28 mouse cellular contexts compared by ENCODE assay signal in the genomic region with DNA sequence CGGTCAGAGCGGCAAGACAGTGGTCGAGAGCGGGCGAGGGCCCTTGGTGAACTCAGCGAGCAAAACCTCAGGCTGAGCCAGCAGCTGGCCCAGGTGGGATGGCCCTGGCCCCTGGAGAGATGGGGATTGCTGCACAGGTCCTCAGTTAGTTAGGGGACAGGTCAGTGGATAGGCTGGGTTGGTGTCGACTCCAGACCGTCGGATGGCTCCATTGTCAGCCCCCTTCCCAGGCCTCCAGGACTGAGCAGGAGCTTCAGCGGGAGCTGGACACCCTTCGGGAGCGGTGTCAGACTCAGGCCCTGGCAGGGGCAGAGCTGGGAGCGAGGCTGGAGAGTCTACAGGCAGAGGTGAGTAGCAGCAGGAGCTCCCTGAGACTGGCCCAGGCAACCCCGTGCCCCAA. TPM values are rescaled to one million over a fixed set of nuclear protein-coding genes. Genes with fewer than 3 reads are reported as not detected.
DNase-seq lines count a peak whose midpoint lies in the region; ATAC-seq and TF ChIP-seq lines count a peak whose summit lies in the region.
"Had no signal": no experiment of that assay in that cellular context is flagged by ENCODE, and none has a peak within 500 bp of the region (broad histone marks: within the 10 kb centered on the region; RNA-seq: fewer than 3 reads in every experiment).

No protein-coding gene starts in this region.

- no peak overlapping the region for H3K27ac ChIP-seq in embryonic facial prominence, embryonic 12.5 days
- H3K27ac ChIP-seq in embryonic facial prominence, embryonic 10.5 days (replicated peaks), result no peak overlapping the region; the same call in 1 of the 2 replicates
- H3K27ac ChIP-seq in hindbrain, embryonic 14.5 days, result no peak overlapping the region
- no peak overlapping the region for H3K27ac ChIP-seq in hindbrain, embryonic 12.5 days
- no peak overlapping the region for H3K27ac ChIP-seq in limb, embryonic 13.5 days
- H3K27ac ChIP-seq: forebrain, embryonic 13.5 days; hindbrain, embryonic 10.5 days; limb, embryonic 15.5 days; midbrain, embryonic 10.5 days had no signal

- no peak overlapping the region for H3K4me3 ChIP-seq in embryonic facial prominence, embryonic 12.5 days
- H3K4me3 ChIP-seq in embryonic facial prominence, embryonic 10.5 days, result no peak overlapping the region
- no peak overlapping the region for H3K4me3 ChIP-seq in hindbrain, embryonic 14.5 days (replicated peaks; ENCODE audit: low read length)
- no peak overlapping the region for H3K4me3 ChIP-seq in hindbrain, embryonic 12.5 days
- H3K4me3 ChIP-seq in E14TG2a.4 (replicated peaks; ENCODE audit: low read length), result peak overlapping the region; percentile 32; the same call in 1 of the 2 replicates
- no peak overlapping the region for H3K4me3 ChIP-seq in limb, embryonic 13.5 days
- H3K4me3 ChIP-seq: erythroblast, embryonic 14.5 days; forebrain, embryonic 13.5 days; hindbrain, embryonic 10.5 days; limb, embryonic 15.5 days; midbrain, embryonic 10.5 days had no signal

- TF ChIP-seq CTCF in E14TG2a.4 (conservative IDR thresholded peaks at IDR 0.05; ENCODE audit: low read length), result no peak

- H3K4me1 ChIP-seq in embryonic facial prominence, embryonic 12.5 days, result peaks cover 5% of the 10 kb centered on the region
- H3K4me1 ChIP-seq in embryonic facial prominence, embryonic 10.5 days, result peaks cover 27% of the 10 kb centered on the region
- 0 out of 2 replicates have a peak, but pooled peaks cover 1% of the 10 kb centered on the region for H3K4me1 ChIP-seq in hindbrain, embryonic 14.5 days (replicated peaks; ENCODE audit: control insufficient read depth, insufficient read depth, low read length)
- H3K4me1 ChIP-seq in hindbrain, embryonic 12.5 days, result no peaks in the 10 kb centered on the region
- peaks cover 79% of the 10 kb centered on the region for H3K4me1 ChIP-seq in E14TG2a.4 (replicated peaks; ENCODE audit: low read depth, low read length)
- H3K4me1 ChIP-seq in limb, embryonic 13.5 days, result 0 out of 2 replicates have a peak, but pooled peaks cover 6% of the 10 kb centered on the region
- H3K4me1 ChIP-seq: forebrain, embryonic 13.5 days had no signal

- peaks cover 27% of the 10 kb centered on the region for H3K27me3 ChIP-seq in embryonic facial prominence, embryonic 12.5 days
- peaks cover 34% of the 10 kb centered on the region for H3K27me3 ChIP-seq in embryonic facial prominence, embryonic 10.5 days (replicated peaks; ENCODE audit: low read depth, poor library complexity, severe bottlenecking)
- peaks cover 21% of the 10 kb centered on the region for H3K27me3 ChIP-seq in hindbrain, embryonic 14.5 days (ENCODE audit: control insufficient read depth, insufficient read depth, low read length)
- peaks cover 28% of the 10 kb centered on the region for H3K27me3 ChIP-seq in hindbrain, embryonic 12.5 days
- H3K27me3 ChIP-seq in E14TG2a.4 (ENCODE audit: insufficient read depth, low read length), result peaks cover 35% of the 10 kb centered on the region
- H3K27me3 ChIP-seq in limb, embryonic 13.5 days, result peaks cover 29% of the 10 kb centered on the region

- H3K9ac ChIP-seq in embryonic facial prominence, embryonic 12.5 days, result 0 out of 2 replicates have a peak overlapping the region, but pooled peaks have one; percentile 24
- H3K9ac ChIP-seq in hindbrain, embryonic 14.5 days, result no peak overlapping the region
- H3K9ac ChIP-seq in hindbrain, embryonic 12.5 days, result no peak overlapping the region
- H3K9ac ChIP-seq in limb, embryonic 13.5 days, result peak overlapping the region; percentile 51; the same call in 1 of the 2 replicates
- H3K9ac ChIP-seq: forebrain, embryonic 13.5 days; limb, embryonic 15.5 days had no signal

- 81% methylated on average over 14 of the region's 14 CpGs for WGBS in embryonic facial prominence, embryonic 12.5 days
- WGBS in embryonic facial prominence, embryonic 10.5 days, result 77% methylated on average over 14 of the region's 14 CpGs
- 76% methylated on average over 14 of the region's 14 CpGs for WGBS in hindbrain, embryonic 14.5 days
- 78% methylated on average over 14 of the region's 14 CpGs for WGBS in hindbrain, embryonic 12.5 days
- 77% methylated on average over 14 of the region's 14 CpGs for WGBS in limb, embryonic 13.5 days

- H3K4me2 ChIP-seq in embryonic facial prominence, embryonic 12.5 days (replicated peaks), result no peak overlapping the region
- no peak overlapping the region for H3K4me2 ChIP-seq in hindbrain, embryonic 14.5 days (replicated peaks)
- no peak overlapping the region for H3K4me2 ChIP-seq in hindbrain, embryonic 12.5 days (replicated peaks)
- H3K4me2 ChIP-seq in limb, embryonic 13.5 days (replicated peaks), result no peak overlapping the region
- H3K4me2 ChIP-seq: forebrain, embryonic 13.5 days; limb, embryonic 15.5 days had no signal

- peaks cover 38% of the 10 kb centered on the region for H3K36me3 ChIP-seq in embryonic facial prominence, embryonic 12.5 days
- peaks cover 50% of the 10 kb centered on the region for H3K36me3 ChIP-seq in embryonic facial prominence, embryonic 10.5 days (replicated peaks)
- H3K36me3 ChIP-seq in hindbrain, embryonic 14.5 days (replicated peaks; ENCODE audit: control insufficient read depth, insufficient read depth), result peaks cover 28% of the 10 kb centered on the region
- H3K36me3 ChIP-seq in hindbrain, embryonic 12.5 days, result peaks cover 42% of the 10 kb centered on the region
- peaks cover 53% of the 10 kb centered on the region for H3K36me3 ChIP-seq in E14TG2a.4 (ENCODE audit: insufficient read depth, low read length)
- peaks cover 42% of the 10 kb centered on the region for H3K36me3 ChIP-seq in limb, embryonic 13.5 days

- no peak for ATAC-seq in embryonic facial prominence, embryonic 12.5 days (ENCODE audit: insufficient number of reproducible peaks, insufficient read depth, low FRiP score, low TSS enrichment)
- 0 out of 2 replicates have a peak, but pooled peaks have one; percentile 25 for ATAC-seq in hindbrain, embryonic 14.5 days (ENCODE audit: low FRiP score)
- ATAC-seq in hindbrain, embryonic 12.5 days (ENCODE audit: low FRiP score), result no peak
- no peak for ATAC-seq in limb, embryonic 13.5 days (ENCODE audit: low FRiP score, low read depth)
- ATAC-seq: CD4-positive, CD25-positive, alpha-beta regulatory T cell, adult 4 months; inflammation-experienced regulatory T-cells, adult 6 months had no signal

- no peak for DNase-seq in embryonic facial prominence, embryonic 10.5 days (ENCODE audit: low spot score)
- no peak for DNase-seq in hindbrain, embryonic 14.5 days (ENCODE audit: low spot score)
- no peak for DNase-seq in gastrocnemius, adult 8-10 months (ENCODE audit: low spot score in 2 of 2)
- DNase-seq in frontal cortex, postnatal 25 days (ENCODE audit: low spot score in 2 of 2), result no peak
- DNase-seq: adrenal gland, postnatal 25 days; gastrocnemius, postnatal 10 days; kidney, adult 2 months; kidney, postnatal 14 days; lung, postnatal 10 days had no signal

- no peaks in the 10 kb centered on the region for H3K9me3 ChIP-seq in embryonic facial prominence, embryonic 12.5 days
- H3K9me3 ChIP-seq in embryonic facial prominence, embryonic 10.5 days, result no peaks in the 10 kb centered on the region
- no peaks in the 10 kb centered on the region for H3K9me3 ChIP-seq in hindbrain, embryonic 14.5 days (ENCODE audit: control insufficient read depth, low read length)
- no peaks in the 10 kb centered on the region for H3K9me3 ChIP-seq in hindbrain, embryonic 12.5 days (replicated peaks)
- no peaks in the 10 kb centered on the region for H3K9me3 ChIP-seq in E14TG2a.4 (ENCODE audit: low read length)
- no peaks in the 10 kb centered on the region for H3K9me3 ChIP-seq in limb, embryonic 13.5 days
- H3K9me3 ChIP-seq: forebrain, embryonic 13.5 days; hindbrain, embryonic 10.5 days; limb, embryonic 15.5 days; midbrain, embryonic 10.5 days had no signal

RNA-seq across cellular contexts. Expression of a gene that starts 5.2 kb away (rescaled TPM):
- polyA plus RNA-seq in embryonic facial prominence, embryonic 12.5 days (2016; fragmentation: Nextera tagmentation; extraction: Ambion mirVana), result 1.3 and 1.9 TPM in 2 replicates
- polyA plus RNA-seq in embryonic facial prominence, embryonic 10.5 days (2016; fragmentation: Nextera tagmentation; extraction: Ambion mirVana), result 0.85 and 1.2 TPM in 2 replicates
- 0.24 TPM in 1 of 2 replicates, not detected in the other for polyA plus RNA-seq in hindbrain, embryonic 14.5 days (2014; fragmentation: Nextera tagmentation; extraction: Ambion mirVana)
- polyA plus RNA-seq in hindbrain, embryonic 12.5 days (2016; fragmentation: Nextera tagmentation; extraction: Ambion mirVana), result 0.50 and 0.57 TPM in 2 replicates
- 1.7 and 2.2 TPM in 2 replicates for polyA plus RNA-seq in limb, embryonic 13.5 days (2015; fragmentation: Nextera tagmentation; extraction: Ambion mirVana)
- total RNA-seq in gastrocnemius, adult 8-10 months (2022), result not detected
- total RNA-seq: adrenal gland, postnatal 25 days; common myeloid progenitor, adult 5-6 weeks; gastrocnemius, postnatal 10 days; granulocyte monocyte progenitor cell, adult 5-6 weeks; layer of hippocampus, adult 18-20 months; layer of hippocampus, postnatal 25 days; left cerebral cortex, postnatal 10 days had no signal
- polyA plus RNA-seq: erythroblast, embryonic 14.5 days; frontal cortex, adult 2 months; neural tube, embryonic 11.5 days had no signal

RNA-seq across cellular contexts. Expression of a gene that starts 7.9 kb away (rescaled TPM):
- polyA plus RNA-seq in embryonic facial prominence, embryonic 12.5 days (2016; fragmentation: Nextera tagmentation; extraction: Ambion mirVana), result 60.3 and 61.2 TPM in 2 replicates
- polyA plus RNA-seq in embryonic facial prominence, embryonic 10.5 days (2016; fragmentation: Nextera tagmentation; extraction: Ambion mirVana), result 30.4 and 39.7 TPM in 2 replicates
- polyA plus RNA-seq in hindbrain, embryonic 14.5 days (2014; fragmentation: Nextera tagmentation; extraction: Ambion mirVana), result 129 and 143 TPM in 2 replicates
- 65.5 and 69.0 TPM in 2 replicates for polyA plus RNA-seq in hindbrain, embryonic 12.5 days (2016; fragmentation: Nextera tagmentation; extraction: Ambion mirVana)
- polyA plus RNA-seq in limb, embryonic 13.5 days (2015; fragmentation: Nextera tagmentation; extraction: Ambion mirVana), result 65.0 and 66.9 TPM in 2 replicates
- total RNA-seq in gastrocnemius, adult 8-10 months (2022), result 100 to 1,000 TPM; 108 to 127 (median 120) TPM

RNA-seq across cellular contexts. Expression of a gene that starts 8.2 kb away (rescaled TPM):
- 49.6 and 51.7 TPM in 2 replicates for polyA plus RNA-seq in embryonic facial prominence, embryonic 12.5 days (2016; fragmentation: Nextera tagmentation; extraction: Ambion mirVana)
- 70.9 and 72.2 TPM in 2 replicates for polyA plus RNA-seq in embryonic facial prominence, embryonic 10.5 days (2016; fragmentation: Nextera tagmentation; extraction: Ambion mirVana)
- 39.7 and 40.0 TPM in 2 replicates for polyA plus RNA-seq in hindbrain, embryonic 14.5 days (2014; fragmentation: Nextera tagmentation; extraction: Ambion mirVana)
- 43.8 and 47.5 TPM in 2 replicates for polyA plus RNA-seq in hindbrain, embryonic 12.5 days (2016; fragmentation: Nextera tagmentation; extraction: Ambion mirVana)
- polyA plus RNA-seq in limb, embryonic 13.5 days (2015; fragmentation: Nextera tagmentation; extraction: Ambion mirVana), result 45.6 and 48.4 TPM in 2 replicates
- total RNA-seq in gastrocnemius, adult 8-10 months (2022), result 1 to 10 TPM; 6.7 to 7.9 (median 7.3) TPM

RNA-seq across cellular contexts. Expression of a gene that starts 11.8 kb away (rescaled TPM):
- polyA plus RNA-seq in embryonic facial prominence, embryonic 12.5 days (2016; fragmentation: Nextera tagmentation; extraction: Ambion mirVana), result 8.6 and 9.2 TPM in 2 replicates
- polyA plus RNA-seq in embryonic facial prominence, embryonic 10.5 days (2016; fragmentation: Nextera tagmentation; extraction: Ambion mirVana), result 4.6 and 6.4 TPM in 2 replicates
- 3.1 and 3.7 TPM in 2 replicates for polyA plus RNA-seq in hindbrain, embryonic 14.5 days (2014; fragmentation: Nextera tagmentation; extraction: Ambion mirVana)
- 2.8 and 4.2 TPM in 2 replicates for polyA plus RNA-seq in hindbrain, embryonic 12.5 days (2016; fragmentation: Nextera tagmentation; extraction: Ambion mirVana)
- 15.4 and 17.1 TPM in 2 replicates for polyA plus RNA-seq in limb, embryonic 13.5 days (2015; fragmentation: Nextera tagmentation; extraction: Ambion mirVana)
- total RNA-seq in gastrocnemius, adult 8-10 months (2022), result 10 to 100 TPM; 26.6 to 49.4 (median 30.1) TPM

RNA-seq across cellular contexts. Expression of a gene that starts 13.5 kb away (rescaled TPM):
- polyA plus RNA-seq in embryonic facial prominence, embryonic 12.5 days (2016; fragmentation: Nextera tagmentation; extraction: Ambion mirVana), result 49.2 and 52.4 TPM in 2 replicates
- 77.2 and 81.3 TPM in 2 replicates for polyA plus RNA-seq in embryonic facial prominence, embryonic 10.5 days (2016; fragmentation: Nextera tagmentation; extraction: Ambion mirVana)
- polyA plus RNA-seq in hindbrain, embryonic 14.5 days (2014; fragmentation: Nextera tagmentation; extraction: Ambion mirVana), result 0.24 and 0.26 TPM in 2 replicates
- polyA plus RNA-seq in hindbrain, embryonic 12.5 days (2016; fragmentation: Nextera tagmentation; extraction: Ambion mirVana), result 14.6 and 35.0 TPM in 2 replicates
- 16.8 and 19.8 TPM in 2 replicates for polyA plus RNA-seq in limb, embryonic 13.5 days (2015; fragmentation: Nextera tagmentation; extraction: Ambion mirVana)
- not detected for total RNA-seq in gastrocnemius, adult 8-10 months (2022)
- total RNA-seq: adrenal gland, postnatal 25 days; common myeloid progenitor, adult 5-6 weeks; gastrocnemius, postnatal 10 days; layer of hippocampus, adult 18-20 months; layer of hippocampus, postnatal 25 days; left cerebral cortex, postnatal 10 days had no signal
- polyA plus RNA-seq: CD4-positive, CD25-positive, alpha-beta regulatory T cell, adult 4 months; erythroblast, embryonic 14.5 days; inflammation-experienced regulatory T-cells, adult 6 months; urinary bladder, adult 2 months had no signal

Comparison
In these comparisons a context has a peak if more than half of its experiments do, and no peak if none do; other contexts are left out.
1. H3K9ac ChIP-seq: peak in embryonic facial prominence, embryonic 12.5 days (single experiment) and limb, embryonic 13.5 days (single experiment); none in hindbrain, embryonic 14.5 days (single experiment) and hindbrain, embryonic 12.5 days (single experiment).